Mouse (Mus musculus): Measurements from ENCODE around the gene 4933430I17Rik.
"Not testable (repeated sequence)": the region's sequence is repeated elsewhere in the genome, so short reads cannot be mapped to it uniquely, and the experiment has no call there.

The 4933430I17Rik gene

DNA sequence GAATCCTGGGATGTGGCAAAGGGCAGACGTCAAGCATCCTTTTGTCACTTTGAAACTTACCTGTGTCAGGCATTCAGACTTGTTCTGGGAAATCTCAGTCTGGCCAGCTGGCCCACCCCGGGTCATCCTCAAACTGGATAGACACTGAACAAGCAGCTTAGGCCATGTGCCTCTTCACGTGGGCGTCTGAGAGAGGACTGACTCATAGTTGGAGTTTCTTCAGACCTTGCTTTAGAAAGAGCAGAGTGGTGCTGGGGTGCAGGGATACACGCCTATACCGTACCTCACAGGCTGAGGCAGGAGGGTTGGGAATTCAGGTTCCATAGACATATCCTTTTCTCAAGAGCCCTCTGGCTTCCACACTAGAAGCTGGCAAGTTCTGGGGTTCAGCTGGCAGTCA lies 18.6 kb downstream of the 4933430I17Rik start:
- DNase-seq (ENCODE audit: low read depth, low spot score), result no peak

- DNase-seq (ENCODE audit: low read depth, low spot score), result no peak
Observed at GRCm38 (mm10) chr4:62544801-62545200, 19.6 kb downstream of the 4933430I17Rik start.

DNA sequence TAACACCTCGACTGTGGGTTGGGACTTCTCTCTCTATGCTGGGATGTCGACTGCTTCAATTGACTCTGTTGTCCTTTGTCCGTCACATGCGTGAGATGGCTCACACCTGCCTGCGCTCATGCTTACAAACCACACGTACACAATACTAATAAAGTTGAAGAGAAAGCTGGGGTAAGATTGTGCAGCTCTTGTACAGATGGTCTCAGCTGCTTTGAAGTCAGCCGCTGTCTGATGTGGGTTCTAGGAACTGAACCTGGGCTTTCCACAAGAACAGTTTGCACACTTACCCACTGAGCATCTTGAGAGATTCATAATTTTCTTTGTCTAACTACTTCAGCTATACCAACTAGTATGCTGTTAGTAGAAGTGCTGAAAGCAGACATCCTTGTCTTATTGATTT lies 26.8 kb downstream of the 4933430I17Rik start:
- DNase-seq (ENCODE audit: low read depth, low spot score), result no peak

- DNase-seq (ENCODE audit: low read depth, low spot score), result no peak
Observed at GRCm38 (mm10) chr4:62557436-62557835, 32.3 kb downstream of the 4933430I17Rik start.

GRCm38 (mm10) chr4:62559797-62560329 lies 34.7 kb downstream of the 4933430I17Rik start, which contains the start of gene Rgs3:
Rgs3 (plus strand) TSS chr4:62559847.
- no peak for DNase-seq (ENCODE audit: low read depth, low spot score)

DNA sequence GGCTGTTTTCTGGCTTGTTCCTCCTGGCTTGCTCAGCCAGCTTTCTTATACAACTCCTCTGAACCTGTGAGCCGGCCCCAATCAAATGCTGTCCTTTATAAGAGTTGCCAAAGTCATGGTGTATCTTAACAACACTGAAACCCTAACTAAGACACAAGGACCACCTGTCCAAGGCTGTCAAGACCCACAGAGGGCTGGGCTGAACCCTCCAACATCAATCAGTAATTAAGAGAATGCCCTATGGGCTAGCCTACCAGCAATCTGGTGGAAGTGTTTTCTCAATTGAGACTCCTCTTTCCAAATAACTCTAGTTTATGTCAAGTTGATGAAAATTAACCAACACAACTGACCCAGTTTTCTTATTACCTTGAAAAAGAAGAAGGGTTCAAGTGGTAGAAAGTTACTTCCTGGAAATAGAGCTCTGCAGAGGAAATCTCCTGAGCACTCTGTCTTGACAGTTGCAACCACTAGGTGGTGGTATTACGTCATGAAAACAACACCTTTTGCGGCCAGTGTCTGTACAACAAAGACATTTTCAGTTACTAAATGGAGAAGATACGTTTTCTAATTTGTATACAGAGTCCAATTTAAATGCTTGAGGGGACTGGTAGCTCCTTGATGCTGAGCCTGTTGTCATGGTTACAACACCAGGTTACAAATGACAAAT lies 35.9 kb downstream of the 4933430I17Rik start:
- DNase-seq (ENCODE audit: low read depth, low spot score), result peak; percentile 85

- DNase-seq (ENCODE audit: low read depth, low spot score), result no peak
Observed at GRCm38 (mm10) chr4:62561630-62562001, 36.4 kb downstream of the 4933430I17Rik start.

DNA sequence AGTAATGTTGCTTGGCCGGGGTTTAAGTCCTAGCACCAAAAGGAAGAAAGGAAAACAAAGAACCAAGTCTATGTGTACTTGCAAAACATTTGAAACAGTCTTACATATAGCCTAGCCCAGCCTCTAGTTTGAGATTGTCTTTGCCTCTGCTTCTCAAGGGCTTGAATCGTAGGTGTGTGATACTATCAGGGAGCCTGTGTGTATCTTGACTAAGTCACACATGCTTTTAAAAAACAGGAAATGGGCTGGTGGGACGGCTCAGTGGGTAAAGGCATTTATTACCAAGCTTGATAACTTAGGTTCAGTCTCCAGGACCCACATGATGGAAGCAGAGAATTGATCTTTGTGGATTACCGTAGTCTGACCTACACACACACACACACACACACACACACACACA lies 36.8 kb downstream of the 4933430I17Rik start:
- peak; percentile 43 for DNase-seq (ENCODE audit: low read depth, low spot score)

- DNase-seq (ENCODE audit: low read depth, low spot score), result no peak
Observed at GRCm38 (mm10) chr4:62566530-62566929, 41.4 kb downstream of the 4933430I17Rik start.

GRCm38 (mm10) chr4:62567696-62568095 lies 42.5 kb downstream of the 4933430I17Rik start:
- DNase-seq (ENCODE audit: low read depth, low spot score), result no peak

DNA sequence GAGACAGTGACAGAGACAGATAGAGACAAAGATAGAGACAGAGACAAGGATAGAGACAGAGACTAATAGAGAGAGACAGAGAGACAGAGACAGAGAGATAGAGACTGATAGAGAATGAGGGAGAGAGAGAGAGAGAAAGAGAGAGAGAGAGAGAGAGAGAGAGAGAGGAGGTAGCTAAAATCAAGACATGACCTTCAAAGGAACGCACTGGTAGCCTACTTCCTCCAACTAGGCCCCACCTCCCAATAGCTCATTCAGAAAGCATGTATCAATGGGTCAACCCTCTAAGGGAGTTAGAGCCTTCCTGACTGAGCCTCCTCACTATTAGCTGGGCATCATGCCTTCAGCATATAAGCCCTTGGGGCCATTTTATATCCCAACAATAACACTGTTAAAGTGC lies 43.2 kb downstream of the 4933430I17Rik start:
- DNase-seq (ENCODE audit: low read depth, low spot score), result no peak

DNA sequence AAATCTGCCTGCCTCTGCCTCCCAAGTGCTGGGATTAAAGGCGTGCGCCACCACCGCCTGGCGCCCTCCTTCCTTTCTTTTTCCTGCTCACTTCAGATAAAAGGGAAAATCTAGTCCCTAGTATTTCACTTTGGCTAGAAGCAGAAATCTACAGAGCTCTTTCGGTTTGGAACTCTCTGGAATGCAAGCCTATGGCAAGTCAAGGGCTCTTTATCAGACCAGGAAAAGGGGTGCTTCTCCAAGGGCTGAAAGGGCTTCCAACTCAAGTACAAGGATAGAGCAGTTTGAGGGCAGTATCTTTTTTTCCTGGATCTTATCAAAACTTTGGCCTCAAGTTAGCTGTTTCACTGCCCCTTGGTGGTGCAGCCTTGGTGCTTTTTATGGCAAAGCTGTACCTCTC lies 44.4 kb downstream of the 4933430I17Rik start:
- DNase-seq (ENCODE audit: low read depth, low spot score), result no peak

- DNase-seq (ENCODE audit: low read depth, low spot score), result no peak
Observed at GRCm38 (mm10) chr4:62570029-62570428, 44.9 kb downstream of the 4933430I17Rik start.

DNA sequence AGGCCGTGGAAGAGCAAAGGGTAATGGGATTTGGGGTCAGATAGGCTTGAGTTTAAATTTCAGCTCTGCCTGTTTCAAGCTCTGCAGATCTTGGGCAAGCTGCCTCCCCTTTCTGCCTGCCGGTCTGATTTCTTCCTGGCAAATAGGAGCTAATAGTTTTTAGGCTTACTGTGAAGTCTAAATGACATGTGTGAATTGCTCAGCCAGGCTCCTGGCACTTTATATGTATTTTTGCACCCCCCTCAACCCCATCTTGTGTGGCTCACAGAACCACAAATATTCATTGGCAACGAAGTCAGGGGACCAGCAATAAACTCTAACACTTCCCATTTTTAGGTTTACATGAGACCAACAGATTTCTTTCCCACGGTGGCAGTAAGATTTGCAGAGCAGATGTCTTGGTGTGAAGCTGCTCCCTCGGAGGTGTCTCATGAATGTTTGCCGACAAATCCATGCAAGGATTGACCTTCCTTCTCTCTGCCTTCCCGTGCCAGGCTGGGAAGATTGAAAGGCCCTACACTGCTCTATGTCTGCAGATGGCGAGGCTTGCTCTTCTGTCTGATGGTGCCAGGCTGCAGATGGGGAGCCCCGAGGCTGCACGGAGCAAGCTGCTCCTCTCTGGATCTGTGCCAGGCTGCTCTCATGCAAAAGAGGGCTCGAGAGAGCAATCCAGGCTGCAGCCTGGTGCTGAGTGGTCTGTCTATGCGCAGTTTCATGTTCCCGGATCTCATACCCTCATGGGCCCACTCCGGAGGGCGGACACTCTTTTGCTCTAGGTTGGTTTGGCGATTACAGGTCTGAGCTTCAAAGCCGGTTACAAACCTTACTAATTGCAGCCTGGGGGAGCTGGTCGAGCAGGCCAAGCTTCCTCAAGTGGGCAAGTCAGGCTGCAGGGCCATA lies 57.4 kb downstream of the 4933430I17Rik start:
- peak; percentile 68 for DNase-seq (ENCODE audit: low read depth, low spot score)

DNA sequence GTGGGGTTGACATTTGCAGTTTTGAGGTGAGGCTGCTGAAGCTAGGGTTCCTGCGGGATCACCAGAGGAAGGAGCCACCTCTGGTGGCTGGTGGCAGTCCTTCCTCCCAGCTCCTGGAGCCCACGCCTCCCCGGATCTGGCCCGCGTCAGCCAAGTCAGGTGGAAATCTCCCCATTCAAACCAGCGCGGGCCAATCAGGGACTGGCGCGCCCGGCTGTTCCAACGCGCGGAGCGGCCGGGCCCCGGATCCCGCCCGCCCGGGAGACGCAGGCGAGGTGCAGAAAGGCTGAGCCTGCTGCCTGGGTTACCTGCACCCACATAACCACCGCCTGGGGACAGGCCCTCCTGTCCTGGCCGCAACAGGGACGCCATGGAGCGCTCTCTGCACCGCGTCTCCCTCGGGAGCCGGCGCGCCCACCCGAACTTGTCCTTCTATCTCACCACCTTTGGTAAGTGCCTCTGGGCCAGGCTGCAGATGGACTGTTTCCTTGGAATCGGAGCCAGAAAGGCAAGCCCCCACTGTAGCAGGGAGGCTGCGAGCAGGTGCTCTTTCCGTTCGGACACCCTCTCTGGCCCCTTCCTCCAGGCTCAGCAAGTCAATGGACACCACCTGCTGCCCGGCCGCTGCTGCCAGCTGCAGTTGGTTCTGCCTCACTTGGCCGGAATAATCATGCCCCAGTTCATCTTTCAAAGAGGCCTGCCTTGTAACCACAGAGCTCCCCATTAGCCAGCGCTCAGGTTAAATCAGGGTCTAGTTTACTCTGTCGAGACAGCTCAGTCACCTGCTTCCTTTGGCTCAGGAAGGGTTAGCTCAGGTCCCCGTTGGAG lies 58.3 kb downstream of the 4933430I17Rik start:
- DNase-seq (ENCODE audit: low read depth, low spot score), result peak; percentile 91

DNA sequence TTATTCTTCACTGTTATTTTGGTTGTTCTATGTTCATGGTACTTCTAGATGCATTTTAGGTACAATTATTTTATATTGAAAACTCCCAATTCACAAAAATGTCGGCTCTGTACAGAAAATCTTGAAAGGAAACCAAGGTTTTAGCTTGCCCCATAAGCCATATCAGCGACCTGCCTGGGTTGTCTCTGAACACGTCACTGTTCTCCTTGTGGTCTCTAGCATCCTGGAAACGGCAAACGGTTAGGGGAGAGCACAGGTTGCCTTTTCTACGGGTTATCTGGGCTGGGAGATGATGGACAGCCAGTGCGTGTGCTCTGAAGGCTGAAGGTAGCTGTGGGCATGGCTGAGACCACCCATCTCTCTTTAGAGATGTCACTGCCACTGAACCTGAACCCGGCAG lies 61.9 kb downstream of the 4933430I17Rik start:
- no peak for DNase-seq (ENCODE audit: low read depth, low spot score)

DNA sequence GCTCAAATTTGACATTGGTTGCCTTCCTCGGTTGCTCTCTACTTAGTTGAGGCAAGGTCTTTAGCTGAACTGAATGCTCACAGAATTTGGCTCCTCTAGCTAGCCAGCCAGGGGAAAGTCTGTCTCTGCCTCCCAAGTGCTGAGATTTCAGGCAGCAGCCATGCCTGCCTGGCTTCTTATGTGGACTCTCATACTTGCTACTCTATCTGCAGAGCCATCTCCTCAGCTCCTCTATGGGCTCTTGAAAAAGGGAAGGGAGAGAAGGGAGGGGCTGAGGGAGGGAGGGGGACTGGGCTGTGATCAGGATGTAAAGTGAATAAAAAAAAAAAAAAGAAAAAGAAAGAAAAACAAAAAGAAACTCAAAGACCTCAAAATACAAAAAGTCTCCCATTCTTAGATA lies 65.7 kb downstream of the 4933430I17Rik start:
- no peak for DNase-seq (ENCODE audit: low read depth, low spot score)

- no peak for DNase-seq (ENCODE audit: low read depth, low spot score)
Observed at GRCm38 (mm10) chr4:62591326-62591725, 66.2 kb downstream of the 4933430I17Rik start.

DNA sequence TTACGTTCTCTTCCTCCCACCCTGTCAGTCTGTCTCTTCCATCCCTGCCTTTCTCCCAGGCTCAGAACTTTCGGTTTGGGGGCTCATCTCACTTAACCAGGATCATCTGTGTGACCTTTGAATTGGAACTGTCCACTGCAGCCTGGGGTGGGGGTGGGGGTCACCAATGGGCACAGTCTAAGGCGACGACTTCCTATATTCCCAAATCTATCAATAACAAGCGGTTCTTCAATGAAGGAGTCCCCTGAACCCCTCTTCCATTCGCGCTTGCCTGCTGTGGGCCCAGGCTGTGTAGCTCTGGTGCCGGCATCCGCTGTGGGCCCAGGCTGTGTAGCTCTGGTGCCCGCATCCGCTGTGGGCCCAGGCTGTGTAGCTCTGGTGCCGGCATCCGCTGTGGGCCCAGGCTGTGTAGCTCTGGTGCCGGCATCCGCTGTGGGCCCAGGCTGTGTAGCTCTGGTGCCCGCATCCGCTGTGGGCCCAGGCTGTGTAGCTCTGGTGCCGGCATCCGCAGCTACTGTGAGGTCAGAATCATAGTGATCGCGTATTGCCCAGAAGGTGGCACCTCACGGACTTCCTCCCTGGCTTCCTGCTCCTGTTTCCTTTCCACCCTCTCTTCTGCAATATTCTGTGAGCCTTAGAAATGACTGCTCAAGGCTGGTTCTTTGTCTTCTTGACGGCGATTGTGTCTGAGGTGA lies 68.5 kb downstream of the 4933430I17Rik start:
- DNase-seq (ENCODE audit: low read depth, low spot score), result not testable (repeated sequence)

DNA sequence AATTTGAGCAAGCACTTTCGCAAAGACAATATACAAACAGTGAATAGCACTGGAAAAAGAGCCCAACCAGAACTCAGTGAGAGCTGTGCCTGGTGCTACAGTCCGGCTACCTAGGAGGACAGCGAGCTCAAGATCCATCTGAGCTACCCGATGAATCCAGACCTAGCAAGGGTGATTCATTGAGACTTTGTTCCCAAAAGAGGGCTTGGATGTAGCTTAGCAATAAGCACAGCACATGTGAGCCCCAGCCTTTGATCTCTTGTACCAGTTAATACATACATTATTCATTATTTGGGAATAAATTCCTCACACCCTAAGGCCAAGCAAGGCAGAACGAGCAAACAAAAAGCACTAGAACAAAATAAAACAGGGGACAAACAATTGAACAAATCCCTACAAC lies 69.3 kb downstream of the 4933430I17Rik start:
- no peak for DNase-seq (ENCODE audit: low read depth, low spot score)

GRCm38 (mm10) chr4:62596051-62596450 lies 70.9 kb downstream of the 4933430I17Rik start:
- DNase-seq (ENCODE audit: low read depth, low spot score), result no peak
